24 mouse cellular contexts compared by ENCODE assay signal in the genomic region with DNA sequence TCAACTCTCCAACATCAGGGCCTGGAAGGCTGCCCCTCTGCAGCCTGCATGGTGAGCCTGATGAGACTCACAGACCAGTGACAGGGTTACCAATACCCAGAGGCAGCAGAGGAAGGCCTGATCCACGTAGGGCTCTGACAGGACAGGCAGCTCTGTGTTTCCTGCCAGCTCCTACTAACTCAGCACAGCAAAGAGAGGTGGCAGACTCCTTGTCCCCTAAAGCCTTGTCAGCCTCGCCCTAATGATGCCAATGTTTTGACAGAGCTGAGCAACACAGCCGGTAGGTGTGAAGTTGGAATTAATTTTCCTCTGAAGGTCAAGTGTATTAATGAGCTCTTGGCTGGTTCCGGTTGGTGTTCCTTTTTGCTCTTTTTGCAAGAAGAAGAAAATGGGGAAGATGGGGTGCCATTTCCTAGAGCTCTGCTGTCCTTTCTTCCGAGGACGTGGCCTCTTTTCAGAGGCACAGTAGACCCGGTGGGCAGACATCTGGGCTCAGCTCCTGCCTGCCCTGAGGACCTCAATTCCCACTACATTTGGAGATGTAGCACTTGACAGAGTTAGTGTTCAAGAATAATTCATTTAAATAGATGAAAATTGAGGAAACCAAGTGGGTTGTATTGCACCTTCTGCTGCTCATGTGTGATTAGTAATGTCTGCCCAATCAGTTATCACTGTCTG.
A peak's percentile ranks its signal among the peaks of the same experiment; 100 is the strongest.
DNase-seq lines count a peak whose midpoint lies in the region; ATAC-seq and TF ChIP-seq lines count a peak whose summit lies in the region.
"Had no signal": no experiment of that assay in that cellular context is flagged by ENCODE, and none has a peak within 500 bp of the region (broad histone marks: within the 10 kb centered on the region; RNA-seq: fewer than 3 reads in every experiment).

No protein-coding gene starts in this region.

- H3K4me2 ChIP-seq in forebrain, embryonic 13.5 days, result no peak overlapping the region
- H3K4me2 ChIP-seq in forebrain, embryonic 15.5 days (replicated peaks), result no peak overlapping the region
- no peak overlapping the region for H3K4me2 ChIP-seq in forebrain, embryonic 11.5 days (ENCODE audit: low read depth, low read length, severe bottlenecking)
- H3K4me2 ChIP-seq in forebrain, embryonic 16.5 days (ENCODE audit: low read length), result no peak overlapping the region
- H3K4me2 ChIP-seq in midbrain, embryonic 13.5 days (replicated peaks), result no peak overlapping the region
- H3K4me2 ChIP-seq: embryonic facial prominence, embryonic 12.5 days had no signal

- 52% methylated on average over 7 of the region's 7 CpGs for WGBS in forebrain, embryonic 13.5 days
- 84% methylated on average over 7 of the region's 7 CpGs for WGBS in forebrain, embryonic 10.5 days
- WGBS in forebrain, embryonic 15.5 days, result 39% methylated on average over 7 of the region's 7 CpGs
- WGBS in forebrain, embryonic 11.5 days, result 77% methylated on average over 7 of the region's 7 CpGs
- 34% methylated on average over 7 of the region's 7 CpGs for WGBS in forebrain, embryonic 16.5 days
- WGBS in midbrain, embryonic 13.5 days, result 82% methylated on average over 7 of the region's 7 CpGs

- peak; percentile 74 for ATAC-seq in forebrain, embryonic 13.5 days
- ATAC-seq in forebrain, embryonic 15.5 days (replicated peaks), result peak; percentile 85
- no peak for ATAC-seq in forebrain, embryonic 11.5 days (replicated peaks; ENCODE audit: low FRiP score)
- peak; percentile 92 for ATAC-seq in forebrain, embryonic 16.5 days
- no peak for ATAC-seq in midbrain, embryonic 13.5 days
- ATAC-seq: activated CD4-positive, CD25-positive, alpha-beta regulatory T cell, adult 4 months; CD4-positive, CD25-positive, alpha-beta regulatory T cell, adult 4 months; Patski had no signal

- H3K36me3 ChIP-seq in forebrain, embryonic 13.5 days (ENCODE audit: poor library complexity, severe bottlenecking), result no peaks in the 10 kb centered on the region
- H3K36me3 ChIP-seq in forebrain, embryonic 10.5 days (replicated peaks), result no peaks in the 10 kb centered on the region
- no peaks in the 10 kb centered on the region for H3K36me3 ChIP-seq in forebrain, embryonic 15.5 days
- H3K36me3 ChIP-seq in forebrain, embryonic 11.5 days (ENCODE audit: control insufficient read depth, insufficient read depth, low read length), result no peaks in the 10 kb centered on the region
- no peaks in the 10 kb centered on the region for H3K36me3 ChIP-seq in forebrain, embryonic 16.5 days (ENCODE audit: control insufficient read depth, insufficient read depth)
- no peaks in the 10 kb centered on the region for H3K36me3 ChIP-seq in midbrain, embryonic 13.5 days
- H3K36me3 ChIP-seq: embryonic facial prominence, embryonic 12.5 days; G1E had no signal

- H3K27me3 ChIP-seq in forebrain, embryonic 13.5 days, result no peaks in the 10 kb centered on the region
- no peaks in the 10 kb centered on the region; the same call in 1 of the 2 replicates for H3K27me3 ChIP-seq in forebrain, embryonic 10.5 days (ENCODE audit: poor library complexity, severe bottlenecking)
- H3K27me3 ChIP-seq in forebrain, embryonic 15.5 days, result no peaks in the 10 kb centered on the region
- H3K27me3 ChIP-seq in forebrain, embryonic 11.5 days (ENCODE audit: control insufficient read depth, insufficient read depth, low read length), result no peaks in the 10 kb centered on the region
- H3K27me3 ChIP-seq in forebrain, embryonic 16.5 days (replicated peaks; ENCODE audit: control insufficient read depth, insufficient read depth, low read length), result no peaks in the 10 kb centered on the region
- H3K27me3 ChIP-seq in midbrain, embryonic 13.5 days, result no peaks in the 10 kb centered on the region
- H3K27me3 ChIP-seq: CH12.LX; embryonic facial prominence, embryonic 12.5 days; Patski had no signal

- no peak for TF ChIP-seq CTCF in brain, embryonic 14.5 days (IDR thresholded peaks at IDR 0.05; ENCODE audit: borderline replicate concordance, extremely low read depth, insufficient read depth, insufficient read length)

- no peak overlapping the region for H3K4me3 ChIP-seq in forebrain, embryonic 13.5 days
- H3K4me3 ChIP-seq in forebrain, embryonic 10.5 days, result no peak overlapping the region
- H3K4me3 ChIP-seq in forebrain, embryonic 15.5 days, result no peak overlapping the region
- H3K4me3 ChIP-seq in forebrain, embryonic 11.5 days (ENCODE audit: low read depth, low read length), result no peak overlapping the region
- H3K4me3 ChIP-seq in forebrain, embryonic 16.5 days (replicated peaks; ENCODE audit: low read length), result no peak overlapping the region
- H3K4me3 ChIP-seq in midbrain, embryonic 13.5 days (replicated peaks), result no peak overlapping the region
- H3K4me3 ChIP-seq: embryonic facial prominence, embryonic 12.5 days had no signal

- no peaks in the 10 kb centered on the region for H3K9me3 ChIP-seq in forebrain, embryonic 13.5 days (replicated peaks)
- no peaks in the 10 kb centered on the region for H3K9me3 ChIP-seq in forebrain, embryonic 10.5 days
- H3K9me3 ChIP-seq in forebrain, embryonic 15.5 days, result no peaks in the 10 kb centered on the region
- H3K9me3 ChIP-seq in forebrain, embryonic 11.5 days (ENCODE audit: control insufficient read depth, low read length), result no peaks in the 10 kb centered on the region
- H3K9me3 ChIP-seq in forebrain, embryonic 16.5 days (ENCODE audit: control insufficient read depth, low read length), result no peaks in the 10 kb centered on the region
- H3K9me3 ChIP-seq in midbrain, embryonic 13.5 days, result no peaks in the 10 kb centered on the region
- H3K9me3 ChIP-seq: embryonic facial prominence, embryonic 12.5 days had no signal

- no peak overlapping the region for H3K9ac ChIP-seq in forebrain, embryonic 13.5 days
- no peak overlapping the region for H3K9ac ChIP-seq in forebrain, embryonic 15.5 days (replicated peaks)
- H3K9ac ChIP-seq in forebrain, embryonic 11.5 days (ENCODE audit: low read length), result no peak overlapping the region
- no peak overlapping the region for H3K9ac ChIP-seq in forebrain, embryonic 16.5 days (replicated peaks; ENCODE audit: low read depth, low read length)
- no peak overlapping the region for H3K9ac ChIP-seq in midbrain, embryonic 13.5 days (replicated peaks)
- H3K9ac ChIP-seq: embryonic facial prominence, embryonic 12.5 days had no signal

- no peak overlapping the region for H3K27ac ChIP-seq in forebrain, embryonic 13.5 days
- H3K27ac ChIP-seq in forebrain, embryonic 10.5 days, result no peak overlapping the region
- H3K27ac ChIP-seq in forebrain, embryonic 15.5 days (replicated peaks), result no peak overlapping the region; the same call in 1 of the 2 replicates
- H3K27ac ChIP-seq in forebrain, embryonic 11.5 days (ENCODE audit: low read depth, low read length), result no peak overlapping the region
- H3K27ac ChIP-seq in forebrain, embryonic 16.5 days (ENCODE audit: low read length), result no peak overlapping the region
- H3K27ac ChIP-seq in midbrain, embryonic 13.5 days, result no peak overlapping the region
- H3K27ac ChIP-seq: embryonic facial prominence, embryonic 12.5 days had no signal

- TF ChIP-seq POLR2A in brain, embryonic 14.5 days (IDR thresholded peaks at IDR 0.05; ENCODE audit: borderline replicate concordance, extremely low read depth, insufficient read depth, insufficient read length, poor library complexity, severe bottlenecking), result no peak

- H3K4me1 ChIP-seq in forebrain, embryonic 13.5 days, result 0 out of 2 replicates have a peak, but pooled peaks cover 3% of the 10 kb centered on the region
- no peaks in the 10 kb centered on the region for H3K4me1 ChIP-seq in forebrain, embryonic 10.5 days
- 0 out of 2 replicates have a peak, but pooled peaks cover 4% of the 10 kb centered on the region for H3K4me1 ChIP-seq in forebrain, embryonic 15.5 days
- H3K4me1 ChIP-seq in forebrain, embryonic 11.5 days (replicated peaks; ENCODE audit: control insufficient read depth, insufficient read depth, low read length), result no peaks in the 10 kb centered on the region
- peaks cover 4% of the 10 kb centered on the region; the same call in 1 of the 2 replicates for H3K4me1 ChIP-seq in forebrain, embryonic 16.5 days (replicated peaks; ENCODE audit: control insufficient read depth, insufficient read depth, low read length)
- no peaks in the 10 kb centered on the region for H3K4me1 ChIP-seq in midbrain, embryonic 13.5 days (replicated peaks)

- no peak for DNase-seq in forebrain, embryonic 10.5 days (ENCODE audit: extremely low spot score, low spot score)
- DNase-seq in forebrain, embryonic 11.5 days (ENCODE audit: low spot score), result no peak
- peak; percentile 88 for DNase-seq in brain, embryonic 14.5 days (ENCODE audit: low read depth)
- no peak for DNase-seq in cerebellum, adult 8-10 months
- DNase-seq: adrenal gland, adult 8-10 months; adrenal gland, postnatal 14 days; adrenal gland, postnatal 36 days; B cell, adult 2 months; cerebellum, adult 11 months; cerebellum, adult 18-20 months; cerebellum, adult 9-10 months; cerebellum, postnatal 14 days; cerebellum, postnatal 36 days; embryo, embryonic 11 days had no signal

Comparison
In these comparisons a context has a peak if more than half of its experiments do, and no peak if none do; other contexts are left out.
1. ATAC-seq: peak in forebrain, embryonic 13.5 days (single experiment), forebrain, embryonic 15.5 days (single experiment) and forebrain, embryonic 16.5 days (single experiment); none in forebrain, embryonic 11.5 days (single experiment) and midbrain, embryonic 13.5 days (single experiment).